Mouse (Mus musculus) heart, postnatal 36 days (tissue): Measurements from ENCODE around the gene Srprb. TPM values are rescaled to one million over a fixed set of nuclear protein-coding genes. Genes with fewer than 3 reads are reported as not detected.

Experiments used
- DNase-seq, 2 experiments: peaks; one replicate each; pipeline ENCODE4 v3.0.0; 2021 to 2022
- intact Hi-C: fragments of 180-260 bp; cut with DNase I; formaldehyde crosslinking; loops from one replicate; pipeline ENCODE4 v1.15.1; 2025
- total RNA-seq, 2 experiments: library from RNA; stranded (reverse); gene quantifications; 2 replicates each; pipeline ENCODE4 v1.2.3; 2021

Gene Srprb
- total RNA-seq, 2 experiments from 2014 or later = 16.0 to 16.6 TPM

DNA sequence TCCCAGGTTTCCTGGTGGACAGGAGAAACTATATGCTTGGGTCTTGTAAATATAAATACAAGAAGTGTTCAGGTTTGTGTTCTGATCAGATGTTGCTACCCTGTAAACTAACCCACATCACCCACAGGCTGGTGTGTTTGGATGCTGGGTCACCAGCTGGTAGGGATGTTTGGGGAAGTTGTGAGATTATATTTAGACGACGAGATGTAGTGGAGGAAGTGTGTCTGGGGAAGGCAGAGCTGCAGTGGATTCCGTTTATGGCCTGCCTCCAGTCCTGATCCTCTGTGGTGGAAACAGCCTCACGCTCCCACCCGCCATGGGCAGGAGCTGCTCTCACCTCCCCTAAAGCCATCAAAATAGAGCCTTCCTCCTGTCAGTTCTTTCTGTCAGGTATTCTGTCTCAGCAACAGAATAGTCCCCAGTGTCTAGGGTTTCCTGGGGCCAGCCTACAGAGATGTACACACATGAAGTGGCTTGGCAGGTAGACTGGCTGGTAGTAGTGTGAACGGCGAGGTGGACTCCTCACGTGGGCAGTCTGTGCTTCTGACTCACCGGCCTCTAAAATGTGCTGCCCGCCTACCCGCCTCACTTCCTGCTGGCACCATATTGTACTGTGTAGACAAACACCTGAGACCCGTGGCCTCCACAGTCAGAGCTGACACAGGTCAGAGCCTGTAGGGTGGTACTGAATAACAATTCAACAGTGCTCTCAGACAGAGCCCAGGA lies 52.7 kb downstream of the Srprb start:
- DNase-seq = no peak
- intact Hi-C loops = no loop called here

- intact Hi-C loops = no loop called here
- no peak for DNase-seq
Observed at GRCm38 (mm10) chr9:103147103-103147502, 54.8 kb downstream of the Srprb start.

- intact Hi-C loops = no loop called here
- no peak for DNase-seq
Observed at GRCm38 (mm10) chr9:103146703-103147102, 55.2 kb downstream of the Srprb start.

- intact Hi-C loops = no loop called here
- no peak for DNase-seq
Observed at GRCm38 (mm10) chr9:103146257-103146656, 55.7 kb downstream of the Srprb start.

GRCm38 (mm10) chr9:103145351-103145750 lies 56.6 kb downstream of the Srprb start:
- no peak for DNase-seq
- intact Hi-C loops = no loop called here

GRCm38 (mm10) chr9:103143881-103144280 lies 58.1 kb downstream of the Srprb start:
- no peak for DNase-seq
- intact Hi-C loops = no loop called here

DNA sequence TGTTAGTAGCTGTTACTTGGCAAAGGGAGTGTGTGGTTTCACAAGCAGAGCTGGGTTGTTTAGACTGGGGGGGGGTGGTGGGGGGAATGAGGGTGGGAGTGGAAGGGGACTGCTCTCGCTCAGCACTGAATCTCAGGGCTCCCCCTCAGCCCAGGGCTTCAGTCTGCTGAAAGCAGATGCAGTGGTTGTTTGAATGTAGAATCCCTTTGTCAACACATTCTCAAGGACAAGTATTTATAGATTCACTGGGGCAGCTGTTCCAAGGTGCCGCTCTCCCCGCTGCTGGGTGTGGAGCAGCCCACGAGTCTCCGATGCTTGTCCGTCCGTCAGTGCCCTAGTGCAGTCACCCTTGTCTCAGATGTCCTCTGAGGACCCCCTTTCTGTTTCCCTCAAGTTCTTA lies 60.7 kb downstream of the Srprb start:
- intact Hi-C loops = no loop called here
- no peak for DNase-seq

GRCm38 (mm10) chr9:103140384-103140783 lies 61.6 kb downstream of the Srprb start:
- intact Hi-C loops = no loop called here
- no peak for DNase-seq

DNA sequence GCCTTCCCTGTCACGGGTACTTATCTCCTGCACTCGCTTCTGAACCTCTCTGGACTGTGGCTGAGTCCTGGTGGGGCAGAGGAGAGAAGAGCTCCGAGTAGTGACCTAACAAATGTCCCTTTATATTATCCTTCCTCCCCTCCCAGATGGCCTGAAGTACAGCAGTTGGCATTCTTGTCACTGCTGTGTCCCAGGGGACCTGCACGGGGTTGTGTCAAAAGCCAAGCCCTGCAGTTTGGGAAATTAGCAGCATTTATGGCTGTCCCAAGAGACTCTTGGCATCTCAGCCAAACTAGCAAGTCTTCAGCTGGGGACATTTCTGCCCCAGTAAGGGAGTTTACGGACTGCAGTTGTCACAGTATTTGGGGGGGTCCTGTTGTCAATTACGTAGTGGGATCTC lies 62.5 kb downstream of the Srprb start:
- intact Hi-C loops = no loop called here
- no peak for DNase-seq

Other genes starting within 250 kb of the Srprb start
- 1 to 10 TPM; 4.3 to 5.6 TPM for gene Slco2a1, start 213.4 kb downstream of the Srprb start, total RNA-seq
- 1 to 10 TPM; 1.1 to 1.4 TPM for gene Rab6b, start 90.3 kb downstream of the Srprb start, total RNA-seq
- 1 to 10 TPM; 6.7 to 8.7 TPM for gene Gm20425, start 28.2 kb upstream of the Srprb start, total RNA-seq
- 10 to 100 TPM; 53.3 to 56.3 TPM for gene Trf, start 28.3 kb upstream of the Srprb start, total RNA-seq
- gene 1300017J02Rik, start 102.9 kb upstream of the Srprb start, total RNA-seq = not detected
- gene Topbp1, start 103.1 kb upstream of the Srprb start, total RNA-seq = 10 to 100 TPM in 1 of 2 experiments, 1 to 10 TPM in 1; 9.1 to 13.2 TPM
- 100 to 1,000 TPM; 120 to 123 TPM for gene Cdv3, start 163.7 kb upstream of the Srprb start, total RNA-seq